Mouse (Mus musculus) ES-Bruce4 (cell line): ENCODE measurements at regions not wholly inside any gene's neighbourhood (a gene's known extent, or its start where the extent isn't known, plus 50 kb on each side); places are given as distances from the start of the nearest gene placed in this dataset.

Experiments used
- CTCF ChIP-seq: IDR thresholded peaks from one replicate; pipeline ENCODE4 v1.8.1; 2011; ENCODE audit warnings: low read depth, low read length
- POLR2A ChIP-seq: IDR thresholded peaks from one replicate; pipeline ENCODE4 v1.8.1; 2011; ENCODE audit warnings: low read length; ENCODE audit not compliant: insufficient read depth

DNA sequence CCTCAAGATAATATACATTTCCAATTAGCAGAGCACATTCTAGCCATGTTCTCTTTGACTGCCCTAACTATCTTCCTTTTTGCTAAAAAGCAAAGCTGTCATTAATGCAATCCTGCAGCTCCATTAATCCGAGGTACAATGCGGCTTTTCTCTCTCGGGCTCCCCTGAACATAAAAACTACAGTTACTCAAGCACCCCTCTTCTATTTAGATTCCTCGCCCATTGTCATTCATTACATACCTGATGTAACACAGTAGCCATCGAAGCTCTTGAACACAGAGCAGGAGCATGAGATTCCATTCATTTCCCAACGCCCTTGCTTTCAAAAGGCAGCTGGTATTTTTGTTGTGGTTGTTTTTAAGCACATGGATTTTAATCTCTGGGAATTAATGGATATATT, 387.2 kb downstream of the Sorl1 start:
- no peak for TF ChIP-seq CTCF
- no peak for TF ChIP-seq POLR2A
